Mouse (Mus musculus) embryonic facial prominence, embryonic 15.5 days (tissue): Measurements from ENCODE around the gene Tmem186. TPM values are rescaled to one million over a fixed set of nuclear protein-coding genes. Genes with fewer than 3 reads are reported as not detected.
A peak's percentile ranks its signal among the peaks of the same experiment; 100 is the strongest.

ENCODE experiments used
- ATAC-seq: fragments of 200-750 bp; cut with Nextera tagmentation; 2 replicates; pipeline ENCODE4 v1.8.0; 2017; ENCODE audit warnings: low read depth, moderate TSS enrichment; ENCODE audit not compliant: insufficient number of reproducible peaks, low FRiP score, low TSS enrichment
- H3K27ac ChIP-seq: fragments of 300-500 bp; sonication (generic); replicated peaks from 2 replicates; pipeline ENCODE4 v1.5.1; 2015; ENCODE audit warnings: mild to moderate bottlenecking, inconsistent platforms
- H3K27me3 ChIP-seq: fragments of 300-500 bp; sonication (generic); 2 replicates; pipeline ENCODE4 v1.6.1; 2015; ENCODE audit warnings: inconsistent platforms
- H3K36me3 ChIP-seq: fragments of 300-500 bp; sonication (generic); 2 replicates; pipeline ENCODE4 v1.6.1; 2015; ENCODE audit warnings: mild to moderate bottlenecking, inconsistent platforms
- H3K4me1 ChIP-seq: fragments of 300-500 bp; sonication (generic); 2 replicates; pipeline ENCODE4 v1.6.1; 2015; ENCODE audit warnings: inconsistent platforms
- H3K4me2 ChIP-seq: fragments of 300-500 bp; sonication (generic); replicated peaks from 2 replicates; pipeline ENCODE4 v1.6.1; 2015; ENCODE audit warnings: mild to moderate bottlenecking, inconsistent platforms
- H3K4me3 ChIP-seq: fragments of 300-500 bp; sonication (generic); replicated peaks from 2 replicates; pipeline ENCODE4 v1.5.1; 2015; ENCODE audit warnings: mild to moderate bottlenecking, inconsistent platforms
- H3K9ac ChIP-seq: fragments of 300-500 bp; sonication (generic); 2 replicates; pipeline ENCODE4 v1.6.1; 2015; ENCODE audit warnings: inconsistent platforms
- H3K9me3 ChIP-seq: fragments of 300-500 bp; sonication (generic); replicated peaks from 2 replicates; pipeline ENCODE4 v1.6.1; 2016; ENCODE audit warnings: inconsistent platforms
- WGBS: fragments of 180-500 bp; shearing (Covaris S2); methylation state at CpG from one replicate; pipeline ENCODE4 v1.1.7; 2015; 5-methylcytosine and 5-hydroxymethylcytosine counted together
- polyA plus RNA-seq: library from polyadenylated mRNA; unstranded; fragments of >200 nt; fragmentation: Nextera tagmentation; extraction: Ambion mirVana; gene quantifications from 2 replicates; pipeline ENCODE4 v1.2.1, GENCODE M21; 2015

Gene Tmem186
- polyA plus RNA-seq, 1 experiment from 2014 or later = 19.3 TPM

GRCm38 (mm10) chr16:8639466-8640191 lies 2.1 kb upstream of the Tmem186 start:
- H3K36me3 ChIP-seq = peaks cover 26% of the 10 kb centered on the region
- no peak overlapping the region for H3K27ac ChIP-seq
- H3K4me3 ChIP-seq = no peak overlapping the region
- 84% methylated on average over 11 of the region's 11 CpGs for WGBS
- peaks cover 22% of the 10 kb centered on the region for H3K4me1 ChIP-seq
- H3K27me3 ChIP-seq = no peaks in the 10 kb centered on the region
- H3K9ac ChIP-seq = no peak overlapping the region
- H3K4me2 ChIP-seq = no peak overlapping the region
- ATAC-seq = no peak
- no peaks in the 10 kb centered on the region for H3K9me3 ChIP-seq

- Histone ChIP-seq H3K9ac (peak overlapping the region; percentile 89), H3K4me1 (peaks cover 22% of the 10 kb centered on the region), H3K4me3 (peak overlapping the region; percentile 62), H3K36me3 (peaks cover 22% of the 10 kb centered on the region; the same call in 1 of the 2 replicates), H3K4me2 (peak overlapping the region; percentile 86), H3K9me3 (no peaks in the 10 kb centered on the region), H3K27me3 (no peaks in the 10 kb centered on the region), H3K27ac (peak overlapping the region; percentile 84)
- no peak for ATAC-seq
- 35% methylated on average over 7 of the region's 7 CpGs for WGBS
These were observed 619 bp upstream of the Tmem186 start for GRCm38 (mm10) chr16:8638131-8638530.

- Histone ChIP-seq H3K9me3 (no peaks in the 10 kb centered on the region), H3K4me3 (peak overlapping the region; percentile 62), H3K36me3 (peaks cover 21% of the 10 kb centered on the region), H3K4me2 (peak overlapping the region; percentile 86), H3K9ac (peak overlapping the region; percentile 89), H3K27ac (peak overlapping the region; percentile 84), H3K27me3 (no peaks in the 10 kb centered on the region), H3K4me1 (peaks cover 22% of the 10 kb centered on the region)
- WGBS = under 1% methylated on average over 13 of the region's 13 CpGs
- peak; percentile 1; the same call in 1 of the 2 replicates for ATAC-seq
These were observed 670 bp downstream of the Tmem186 start for GRCm38 (mm10) chr16:8636867-8637216.

- no peaks in the 10 kb centered on the region for H3K27me3 ChIP-seq
- H3K4me2 ChIP-seq = no peak overlapping the region
- no peak overlapping the region for H3K9ac ChIP-seq
- no peak overlapping the region for H3K27ac ChIP-seq
- H3K4me3 ChIP-seq = no peak overlapping the region
- H3K4me1 ChIP-seq = peaks cover 8% of the 10 kb centered on the region
- H3K36me3 ChIP-seq = peaks cover 26% of the 10 kb centered on the region
- ATAC-seq = no peak
- no peaks in the 10 kb centered on the region for H3K9me3 ChIP-seq
- 83% methylated on average over 5 of the region's 5 CpGs for WGBS
These were observed 6.1 kb downstream of the Tmem186 start for GRCm38 (mm10) chr16:8631428-8631827.

GRCm38 (mm10) chr16:8630419-8630818 lies 7.1 kb downstream of the Tmem186 start:
- no peaks in the 10 kb centered on the region for H3K4me1 ChIP-seq
- ATAC-seq = no peak
- H3K27me3 ChIP-seq = no peaks in the 10 kb centered on the region
- no peak overlapping the region for H3K9ac ChIP-seq
- no peak overlapping the region for H3K4me2 ChIP-seq
- H3K4me3 ChIP-seq = no peak overlapping the region
- H3K27ac ChIP-seq = no peak overlapping the region
- 71% methylated on average over 2 of the region's 2 CpGs for WGBS
- H3K36me3 ChIP-seq = peaks cover 25% of the 10 kb centered on the region
- no peaks in the 10 kb centered on the region for H3K9me3 ChIP-seq

- no peak for ATAC-seq
- Histone ChIP-seq H3K9me3 (no peaks in the 10 kb centered on the region), H3K27me3 (no peaks in the 10 kb centered on the region), H3K4me2 (no peak overlapping the region), H3K9ac (no peak overlapping the region), H3K4me1 (no peaks in the 10 kb centered on the region), H3K4me3 (no peak overlapping the region), H3K27ac (peak overlapping the region; percentile 44; the same call in 1 of the 2 replicates), H3K36me3 (no peaks in the 10 kb centered on the region)
- 64% methylated on average over 16 of the region's 16 CpGs for WGBS
These were observed 17.0 kb downstream of the Tmem186 start for GRCm38 (mm10) chr16:8620315-8621115.

GRCm38 (mm10) chr16:8619659-8620314 lies 17.7 kb downstream of the Tmem186 start:
- Histone ChIP-seq H3K4me3 (no peak overlapping the region), H3K27ac (peak overlapping the region; percentile 44; the same call in 1 of the 2 replicates), H3K36me3 (no peaks in the 10 kb centered on the region), H3K9ac (no peak overlapping the region), H3K4me2 (no peak overlapping the region), H3K4me1 (no peaks in the 10 kb centered on the region), H3K27me3 (no peaks in the 10 kb centered on the region), H3K9me3 (no peaks in the 10 kb centered on the region)
- ATAC-seq = no peak
- 67% methylated on average over 10 of the region's 10 CpGs for WGBS

- no peaks in the 10 kb centered on the region for H3K4me1 ChIP-seq
- H3K9me3 ChIP-seq = no peaks in the 10 kb centered on the region
- no peak overlapping the region for H3K27ac ChIP-seq
- no peaks in the 10 kb centered on the region for H3K27me3 ChIP-seq
- no peak overlapping the region for H3K4me2 ChIP-seq
- no peak overlapping the region for H3K9ac ChIP-seq
- no peak for ATAC-seq
- whole genome bisulfite sequencing = 85% methylated on average over 3 of the region's 3 CpGs
- H3K36me3 ChIP-seq = 0 out of 2 replicates have a peak, but pooled peaks cover 7% of the 10 kb centered on the region
- no peak overlapping the region for H3K4me3 ChIP-seq
These were observed 24.1 kb downstream of the Tmem186 start for GRCm38 (mm10) chr16:8613447-8613846.

GRCm38 (mm10) chr16:8613039-8613438 lies 24.5 kb downstream of the Tmem186 start:
- 0 out of 2 replicates have a peak, but pooled peaks cover 7% of the 10 kb centered on the region for H3K36me3 ChIP-seq
- H3K4me1 ChIP-seq = no peaks in the 10 kb centered on the region
- no peak overlapping the region for H3K4me3 ChIP-seq
- H3K4me2 ChIP-seq = no peak overlapping the region
- H3K9me3 ChIP-seq = no peaks in the 10 kb centered on the region
- no peak overlapping the region for H3K27ac ChIP-seq
- no peaks in the 10 kb centered on the region for H3K27me3 ChIP-seq
- no peak for ATAC-seq
- WGBS = 79% methylated on average over 4 of the region's 4 CpGs
- H3K9ac ChIP-seq = no peak overlapping the region

GRCm38 (mm10) chr16:8612214-8613005 lies 25.1 kb downstream of the Tmem186 start:
- Histone ChIP-seq H3K9ac (no peak overlapping the region), H3K36me3 (0 out of 2 replicates have a peak, but pooled peaks cover 7% of the 10 kb centered on the region), H3K4me3 (no peak overlapping the region), H3K27me3 (no peaks in the 10 kb centered on the region), H3K4me1 (no peaks in the 10 kb centered on the region), H3K4me2 (no peak overlapping the region), H3K9me3 (no peaks in the 10 kb centered on the region), H3K27ac (no peak overlapping the region)
- ATAC-seq = no peak
- 85% methylated on average over 8 of the region's 8 CpGs for WGBS
